Mouse (Mus musculus) liver, embryonic 12.5 days (tissue): ENCODE results near the gene Ap1ar. TPM values are rescaled to one million over a fixed set of nuclear protein-coding genes. Genes with fewer than 3 reads are reported as not detected.

Experiments
- ATAC-seq: fragments of 200-750 bp; cut with Nextera tagmentation; 2 replicates; pipeline ENCODE4 v1.8.0; 2017; ENCODE audit warnings: moderate number of reproducible peaks, mild to moderate bottlenecking, moderate library complexity
- H3K27ac ChIP-seq: fragments of 300-500 bp; sonication (generic); 2 replicates; pipeline ENCODE4 v1.5.1; 2016; ENCODE audit warnings: mild to moderate bottlenecking
- H3K27me3 ChIP-seq: fragments of 300-500 bp; sonication (generic); replicated peaks from 2 replicates; pipeline ENCODE4 v1.6.1; 2016; ENCODE audit warnings: mild to moderate bottlenecking, moderate library complexity
- H3K36me3 ChIP-seq: fragments of 300-500 bp; sonication (generic); 2 replicates; pipeline ENCODE4 v1.6.1; 2016; ENCODE audit warnings: mild to moderate bottlenecking, moderate library complexity
- H3K4me1 ChIP-seq: fragments of 300-500 bp; sonication (generic); 2 replicates; pipeline ENCODE4 v1.6.1; 2016
- H3K4me2 ChIP-seq: fragments of 300-500 bp; sonication (generic); 2 replicates; pipeline ENCODE4 v1.6.1; 2016; ENCODE audit warnings: mild to moderate bottlenecking, moderate library complexity
- H3K4me3 ChIP-seq: fragments of 300-500 bp; sonication (generic); 2 replicates; pipeline ENCODE4 v1.5.1; 2016; ENCODE audit warnings: mild to moderate bottlenecking, moderate library complexity
- H3K9ac ChIP-seq: fragments of 300-500 bp; sonication (generic); 2 replicates; pipeline ENCODE4 v1.6.1; 2016; ENCODE audit warnings: mild to moderate bottlenecking, moderate library complexity
- H3K9me3 ChIP-seq: fragments of 300-500 bp; sonication (generic); replicated peaks from 2 replicates; pipeline ENCODE4 v1.6.1; 2016; ENCODE audit warnings: mild to moderate bottlenecking, moderate library complexity
- WGBS: fragments of 180-500 bp; shearing (Covaris S2); methylation state at CpG from one replicate; pipeline ENCODE4 v1.1.7; 2016; ENCODE audit not compliant: insufficient replicate concordance; 5-methylcytosine and 5-hydroxymethylcytosine counted together
- polyA plus RNA-seq: library from polyadenylated mRNA; unstranded; fragments of >200 nt; fragmentation: Nextera tagmentation; extraction: Ambion mirVana; gene quantifications from 2 replicates; pipeline ENCODE4 v1.2.1, GENCODE M21; 2016

The Ap1ar gene
- polyA plus RNA-seq, 1 experiment from 2014 or later = 37.3 TPM

DNA sequence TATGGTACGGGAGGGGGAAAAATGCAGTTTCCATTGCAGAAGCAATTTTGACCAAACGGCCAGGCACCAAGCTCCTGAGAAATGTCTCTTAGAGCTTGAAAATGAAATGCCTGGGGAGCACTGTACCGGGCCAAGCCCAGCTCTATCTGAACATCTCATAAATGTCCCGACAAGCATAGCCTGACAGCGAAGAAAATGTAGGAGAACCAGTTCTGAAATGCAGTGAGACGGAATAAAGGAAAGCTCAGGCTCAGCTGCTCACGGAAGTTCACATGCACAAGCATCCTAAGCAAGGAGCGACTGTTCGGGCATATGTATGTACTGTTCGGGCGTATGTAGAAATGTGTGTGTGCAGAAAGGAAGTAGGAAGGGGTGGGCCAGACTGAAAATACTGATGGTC lies 24.0 kb upstream of the Ap1ar start:
- Histone ChIP-seq H3K36me3 (peaks cover 9% of the 10 kb centered on the region), H3K4me1 (no peaks in the 10 kb centered on the region), H3K4me3 (no peak overlapping the region), H3K4me2 (no peak overlapping the region), H3K9me3 (no peaks in the 10 kb centered on the region), H3K27ac (no peak overlapping the region), H3K27me3 (no peaks in the 10 kb centered on the region), H3K9ac (no peak overlapping the region)
- no peak for ATAC-seq
- 83% methylated on average over 11 of the region's 11 CpGs for WGBS

DNA sequence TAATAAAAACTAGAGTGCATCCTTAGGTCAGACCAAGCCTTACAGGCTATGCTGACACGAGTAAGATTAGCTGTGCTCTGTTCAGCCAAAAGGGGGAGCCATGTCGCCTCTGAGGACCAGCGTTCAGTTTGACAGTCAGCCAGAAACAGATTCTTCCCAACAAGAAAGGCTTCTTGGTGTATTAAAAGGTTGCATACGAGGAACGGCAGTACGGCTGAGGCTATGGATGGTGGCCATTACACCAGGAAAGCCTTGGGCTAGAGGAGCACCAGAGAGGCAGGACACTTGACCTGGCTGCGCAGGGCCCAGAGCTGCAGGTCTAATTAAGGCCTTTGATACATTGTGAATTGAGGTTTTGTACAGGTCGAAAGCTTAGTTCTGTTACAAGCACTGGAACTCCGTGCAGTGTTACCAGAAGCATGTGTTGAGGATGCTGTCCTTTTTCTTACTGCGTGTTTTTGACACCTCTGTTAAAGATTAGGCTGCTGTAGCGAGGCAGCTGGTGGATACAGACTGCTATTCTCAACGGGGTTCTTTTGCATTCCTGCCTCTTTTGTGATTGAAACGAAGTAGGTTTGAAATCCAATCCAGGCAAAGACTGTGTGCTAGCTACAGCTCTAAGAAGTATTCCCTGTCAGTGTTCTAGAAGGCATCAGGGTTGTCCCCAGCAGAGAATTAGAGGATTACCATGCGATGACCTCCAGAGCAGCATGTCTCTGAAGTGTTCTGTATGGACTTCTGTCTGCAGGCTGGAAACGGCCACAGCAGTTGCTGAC lies 16.3 kb upstream of the Ap1ar start:
- H3K4me1 ChIP-seq = peaks cover 41% of the 10 kb centered on the region
- no peaks in the 10 kb centered on the region for H3K27me3 ChIP-seq
- no peak overlapping the region for H3K9ac ChIP-seq
- no peak overlapping the region for H3K4me2 ChIP-seq
- 35% methylated on average over 15 of the region's 15 CpGs for WGBS
- no peak overlapping the region for H3K4me3 ChIP-seq
- no peak overlapping the region for H3K27ac ChIP-seq
- H3K9me3 ChIP-seq = no peaks in the 10 kb centered on the region
- peak; percentile 58 for ATAC-seq
- H3K36me3 ChIP-seq = no peaks in the 10 kb centered on the region

DNA sequence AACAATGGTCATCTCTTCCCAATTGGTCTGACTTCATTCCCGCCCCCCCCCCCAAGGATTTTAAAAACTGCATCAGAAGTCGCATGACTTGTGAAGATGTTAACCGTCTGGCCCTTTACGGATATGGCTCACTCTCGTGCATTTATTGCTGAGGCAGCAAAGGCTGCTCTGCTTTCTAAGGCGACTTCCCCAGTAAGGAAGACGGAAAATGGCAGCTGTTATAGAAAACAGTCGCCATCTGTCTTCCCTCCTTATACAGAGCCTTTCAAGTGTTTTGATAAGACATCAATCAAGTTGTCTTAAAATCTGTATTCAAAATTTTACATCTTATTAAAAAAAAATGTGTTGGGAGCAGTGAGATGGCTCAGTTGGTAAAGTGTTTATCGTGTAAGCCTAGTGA lies 15.4 kb upstream of the Ap1ar start:
- WGBS = 72% methylated on average over 9 of the region's 9 CpGs
- H3K4me3 ChIP-seq = no peak overlapping the region

DNA sequence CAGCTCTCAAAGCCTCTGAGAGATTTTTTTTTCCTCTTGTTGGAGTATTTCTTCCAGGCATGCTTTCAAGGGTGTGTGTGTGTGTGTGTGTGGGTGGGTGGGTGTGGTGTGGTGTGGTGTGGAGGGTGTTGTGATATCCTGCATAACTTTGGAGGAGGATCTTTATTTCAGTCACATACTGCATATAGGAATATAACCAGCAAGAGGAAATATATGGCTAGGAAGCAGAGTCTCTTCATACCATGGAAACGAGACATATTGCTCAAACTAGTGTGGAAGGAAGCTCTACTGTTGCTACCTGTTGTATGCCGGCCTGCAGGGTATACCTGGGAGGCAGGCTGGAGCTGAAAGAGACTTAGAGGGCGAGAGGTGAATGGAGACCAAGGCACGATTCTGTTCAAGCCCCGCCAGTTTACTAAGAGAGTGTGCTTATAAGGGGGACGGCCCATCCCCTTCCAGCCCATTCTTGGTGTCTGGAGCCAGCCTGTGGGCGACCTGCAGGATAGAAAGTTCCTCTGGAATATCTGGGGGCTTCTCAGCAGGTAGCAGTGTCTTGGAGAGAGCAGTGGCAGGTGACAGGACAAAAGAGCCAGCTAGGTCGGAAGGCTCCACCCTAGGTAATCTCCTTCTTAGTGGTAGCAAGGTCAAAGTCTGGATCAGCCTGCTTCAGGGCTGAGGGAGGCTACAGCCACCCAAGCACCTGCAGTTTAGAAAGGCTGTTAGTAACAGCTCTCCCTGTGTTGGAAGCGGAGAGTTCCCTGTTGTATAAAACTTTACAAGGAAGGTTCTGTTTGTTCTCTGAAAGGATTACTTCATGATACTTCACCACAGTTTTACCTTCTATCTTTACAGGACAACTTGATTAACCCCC lies 13.7 kb upstream of the Ap1ar start:
- no peak overlapping the region for H3K4me2 ChIP-seq
- H3K27me3 ChIP-seq = no peaks in the 10 kb centered on the region
- H3K27ac ChIP-seq = peak overlapping the region; percentile 57
- H3K36me3 ChIP-seq = no peaks in the 10 kb centered on the region
- H3K9ac ChIP-seq = peak overlapping the region; percentile 24; the same call in 1 of the 2 replicates
- H3K4me1 ChIP-seq = peaks cover 50% of the 10 kb centered on the region
- H3K4me3 ChIP-seq = no peak overlapping the region
- no peaks in the 10 kb centered on the region for H3K9me3 ChIP-seq
- WGBS = 58% methylated on average over 9 of the region's 9 CpGs
- ATAC-seq = no peak

More for the DNA sequence above, 15.4 kb upstream of the Ap1ar start:
- H3K36me3 ChIP-seq = no peaks in the 10 kb centered on the region
- ATAC-seq = no peak
- no peak overlapping the region for H3K27ac ChIP-seq
- H3K27me3 ChIP-seq = no peaks in the 10 kb centered on the region
- H3K9ac ChIP-seq = no peak overlapping the region
- no peaks in the 10 kb centered on the region for H3K9me3 ChIP-seq
- peaks cover 50% of the 10 kb centered on the region for H3K4me1 ChIP-seq
- no peak overlapping the region for H3K4me2 ChIP-seq

DNA sequence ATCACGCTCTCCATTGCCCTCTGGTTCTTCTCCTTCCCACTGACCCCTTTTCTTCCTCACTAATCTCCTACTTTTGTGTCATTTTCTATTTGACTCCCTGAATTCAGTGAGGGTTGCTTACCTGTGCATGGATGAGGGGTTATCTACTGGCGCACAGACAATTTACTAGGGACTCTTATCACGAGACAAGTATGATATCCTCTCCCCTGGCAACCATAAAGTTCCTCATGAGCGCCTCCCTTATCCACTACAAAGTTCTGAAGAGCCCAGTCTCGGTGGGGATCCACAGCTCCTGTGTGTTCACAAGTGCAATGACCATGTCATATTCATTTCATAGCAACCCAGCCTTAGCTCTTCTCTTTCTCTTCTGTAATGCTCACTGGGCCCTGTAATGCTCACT lies 12.6 kb upstream of the Ap1ar start:
- H3K4me3 ChIP-seq = no peak overlapping the region
- H3K27ac ChIP-seq = peak overlapping the region; percentile 53; the same call in 1 of the 2 replicates
- peaks cover 50% of the 10 kb centered on the region for H3K4me1 ChIP-seq
- H3K4me2 ChIP-seq = peak overlapping the region; percentile 32
- peaks cover 3% of the 10 kb centered on the region; the same call in 1 of the 2 replicates for H3K27me3 ChIP-seq
- H3K9ac ChIP-seq = peak overlapping the region; percentile 15; the same call in 1 of the 2 replicates
- 28% methylated on average over 5 of the region's 5 CpGs for whole genome bisulfite sequencing
- H3K36me3 ChIP-seq = no peaks in the 10 kb centered on the region
- ATAC-seq = peak; percentile 82
- no peaks in the 10 kb centered on the region for H3K9me3 ChIP-seq

- H3K9me3 ChIP-seq = no peaks in the 10 kb centered on the region
- H3K27me3 ChIP-seq = peaks cover 10% of the 10 kb centered on the region
- ATAC-seq = peak; percentile 72
- peaks cover 54% of the 10 kb centered on the region for H3K4me1 ChIP-seq
- H3K4me3 ChIP-seq = no peak overlapping the region
- 0 out of 2 replicates have a peak overlapping the region, but pooled peaks have one; percentile 25 for H3K27ac ChIP-seq
- no peak overlapping the region for H3K9ac ChIP-seq
- H3K36me3 ChIP-seq = no peaks in the 10 kb centered on the region
- 61% methylated on average over 11 of the region's 11 CpGs for whole genome bisulfite sequencing
- peak overlapping the region; percentile 37; the same call in 1 of the 2 replicates for H3K4me2 ChIP-seq
These were observed 10.9 kb upstream of the Ap1ar start for GRCm38 (mm10) chr3:127848088-127848808.

GRCm38 (mm10) chr3:127843941-127844327 lies 6.6 kb upstream of the Ap1ar start:
- Histone ChIP-seq H3K9me3 (no peaks in the 10 kb centered on the region), H3K27ac (no peak overlapping the region), H3K36me3 (no peaks in the 10 kb centered on the region), H3K4me2 (no peak overlapping the region), H3K4me1 (peaks cover 29% of the 10 kb centered on the region), H3K9ac (no peak overlapping the region), H3K27me3 (peaks cover 13% of the 10 kb centered on the region), H3K4me3 (no peak overlapping the region)
- WGBS = 70% methylated on average over 5 of the region's 5 CpGs
- ATAC-seq = no peak

DNA sequence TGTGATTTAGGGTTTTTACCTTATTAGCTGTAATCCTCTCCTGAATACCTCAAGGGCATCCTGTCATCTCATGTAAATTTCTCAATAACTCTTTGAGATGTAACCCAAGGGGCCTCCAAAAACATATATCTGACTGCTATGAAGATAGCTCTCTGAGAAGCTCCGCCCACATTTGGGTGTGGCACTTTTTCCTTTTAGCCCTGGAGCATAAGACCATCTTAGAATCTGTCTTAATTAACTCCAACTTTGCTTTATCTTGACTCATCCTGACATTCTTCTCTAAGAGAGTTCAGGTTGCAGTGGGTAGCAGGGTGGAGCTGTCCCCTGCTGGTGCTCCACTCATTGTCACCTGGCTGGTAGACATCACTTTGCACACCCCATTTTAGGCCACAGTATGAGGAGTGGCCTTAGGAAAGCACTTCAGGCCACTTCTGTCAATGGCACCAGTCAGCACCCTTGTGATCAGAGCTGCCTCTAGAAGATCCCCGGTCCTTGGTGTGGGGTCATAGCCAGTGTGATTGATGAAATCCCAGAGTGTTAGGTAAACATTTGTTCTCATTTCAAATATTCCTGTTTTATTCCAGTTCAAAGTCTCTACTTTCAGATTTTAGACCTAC lies 6.1 kb upstream of the Ap1ar start:
- 57% methylated on average over 2 of the region's 2 CpGs for WGBS

DNA sequence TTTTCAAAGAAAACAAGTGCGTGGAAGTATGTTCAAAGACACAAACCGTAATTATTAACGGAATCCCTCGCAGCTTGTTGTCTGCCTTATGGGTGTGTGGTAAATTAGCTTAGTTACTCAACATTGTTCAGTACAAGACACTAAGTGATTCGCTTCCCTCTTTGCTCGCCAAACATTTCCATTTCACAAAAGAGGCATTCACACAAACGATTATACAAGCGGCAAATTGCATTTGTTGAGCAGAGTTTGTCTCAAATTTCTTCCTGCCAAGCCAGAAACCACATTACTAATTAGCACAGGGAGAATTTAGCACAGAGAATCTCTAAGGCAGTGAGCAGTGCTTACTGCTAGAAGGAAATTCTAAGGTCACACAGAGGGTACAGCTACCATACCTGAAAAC lies 4.6 kb upstream of the Ap1ar start:
- peaks cover 27% of the 10 kb centered on the region for H3K4me1 ChIP-seq
- no peak overlapping the region for H3K9ac ChIP-seq
- no peak for ATAC-seq
- no peak overlapping the region for H3K27ac ChIP-seq
- H3K36me3 ChIP-seq = no peaks in the 10 kb centered on the region
- no peak overlapping the region for H3K4me3 ChIP-seq
- H3K4me2 ChIP-seq = no peak overlapping the region
- peaks cover 13% of the 10 kb centered on the region for H3K27me3 ChIP-seq
- 78% methylated on average over 8 of the region's 8 CpGs for WGBS
- no peaks in the 10 kb centered on the region for H3K9me3 ChIP-seq

More for the DNA sequence above, 6.1 kb upstream of the Ap1ar start:
- Histone ChIP-seq H3K27me3 (peaks cover 13% of the 10 kb centered on the region), H3K27ac (no peak overlapping the region), H3K9ac (no peak overlapping the region), H3K4me3 (no peak overlapping the region), H3K4me1 (peaks cover 29% of the 10 kb centered on the region), H3K9me3 (no peaks in the 10 kb centered on the region), H3K4me2 (no peak overlapping the region), H3K36me3 (no peaks in the 10 kb centered on the region)
- peak; percentile 74 for ATAC-seq

DNA sequence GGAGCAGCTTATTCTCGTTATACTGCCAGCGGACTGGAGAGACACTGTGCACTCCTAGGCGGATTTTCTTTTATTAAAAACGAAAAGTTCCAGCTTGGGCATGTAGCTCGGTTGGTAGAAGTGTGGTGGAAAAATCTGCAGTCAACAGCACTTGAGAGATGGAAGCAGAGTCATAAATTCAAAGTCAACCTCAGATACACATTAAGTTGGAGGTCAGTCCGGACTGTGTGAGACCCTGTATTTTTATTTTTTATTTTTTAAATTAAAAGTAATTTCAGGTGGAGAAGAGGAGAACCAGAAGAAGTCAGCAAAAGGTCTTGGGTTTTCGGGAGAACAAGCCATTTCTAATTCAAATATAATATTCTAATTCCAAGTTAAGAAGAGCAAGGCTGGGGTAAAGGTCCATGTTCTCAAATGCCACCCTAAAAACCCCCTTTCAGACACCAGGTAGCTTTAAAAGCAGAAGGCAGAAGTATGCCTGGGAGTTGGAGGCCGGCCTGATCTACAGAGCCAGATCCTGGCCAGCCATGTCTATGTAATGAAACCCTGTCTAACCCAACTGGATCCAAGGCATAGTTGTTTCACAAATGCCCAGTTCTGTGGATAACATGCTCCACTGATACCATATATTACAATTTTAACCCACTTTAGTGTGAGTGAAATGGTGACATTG lies 785 bp upstream of the Ap1ar start:
- 21% methylated on average over 8 of the region's 8 CpGs for WGBS
- ATAC-seq = peak; percentile 10; the same call in 1 of the 2 replicates
- H3K27me3 ChIP-seq = peaks cover 3% of the 10 kb centered on the region; the same call in 1 of the 2 replicates

GRCm38 (mm10) chr3:127836798-127837153 lies 547 bp downstream of the Ap1ar start:
- H3K36me3 ChIP-seq = peaks cover 24% of the 10 kb centered on the region
- H3K27me3 ChIP-seq = 0 out of 2 replicates have a peak, but pooled peaks cover 3% of the 10 kb centered on the region
- no peaks in the 10 kb centered on the region for H3K9me3 ChIP-seq
- ATAC-seq = peak; percentile 55
- WGBS = 1% methylated on average over 17 of the region's 17 CpGs
- peaks cover 44% of the 10 kb centered on the region for H3K4me1 ChIP-seq
- peak overlapping the region; percentile 97 for H3K27ac ChIP-seq
- peak overlapping the region; percentile 92 for H3K9ac ChIP-seq
- peak overlapping the region; percentile 85 for H3K4me2 ChIP-seq
- peak overlapping the region; percentile 95 for H3K4me3 ChIP-seq

More for the DNA sequence above, 785 bp upstream of the Ap1ar start:
- H3K9ac ChIP-seq = peak overlapping the region; percentile 92
- peaks cover 47% of the 10 kb centered on the region for H3K4me1 ChIP-seq
- H3K27ac ChIP-seq = peak overlapping the region; percentile 97
- peak overlapping the region; percentile 85 for H3K4me2 ChIP-seq
- H3K9me3 ChIP-seq = no peaks in the 10 kb centered on the region
- peaks cover 12% of the 10 kb centered on the region for H3K36me3 ChIP-seq
- H3K4me3 ChIP-seq = peak overlapping the region; percentile 95
